Mouse (Mus musculus) heart, embryonic 16.5 days (tissue): ENCODE measurements around the gene Phf3. TPM values are rescaled to one million over a fixed set of nuclear protein-coding genes. Genes with fewer than 3 reads are reported as not detected.

Experiments
- ATAC-seq: fragments of 200-750 bp; cut with Nextera tagmentation; replicated peaks from 2 replicates; pipeline ENCODE4 v1.8.0; 2017; ENCODE audit warnings: moderate number of reproducible peaks; ENCODE audit not compliant: insufficient read depth, low FRiP score; ENCODE audit errors: extremely low read depth
- H3K27ac ChIP-seq: fragments of 300-500 bp; sonication (generic); 2 replicates; pipeline ENCODE4 v1.5.1; 2014; ENCODE audit warnings: mild to moderate bottlenecking, low read length, control low read depth, moderate library complexity
- H3K27me3 ChIP-seq: fragments of 300-500 bp; sonication (generic); 2 replicates; pipeline ENCODE4 v1.6.1; 2014; ENCODE audit warnings: low read length, mixed read lengths; ENCODE audit not compliant: control insufficient read depth, insufficient read depth
- H3K36me3 ChIP-seq: fragments of 300-500 bp; sonication (generic); 2 replicates; pipeline ENCODE4 v1.6.1; 2014; ENCODE audit not compliant: control insufficient read depth, insufficient read depth
- H3K4me1 ChIP-seq: fragments of 300-500 bp; sonication (generic); 2 replicates; pipeline ENCODE4 v1.6.1; 2014; ENCODE audit warnings: low read length, mixed read lengths; ENCODE audit not compliant: control insufficient read depth, insufficient read depth
- H3K4me2 ChIP-seq: fragments of 300-500 bp; sonication (generic); 2 replicates; pipeline ENCODE4 v1.6.1; 2014; ENCODE audit warnings: low read depth, mild to moderate bottlenecking, control low read depth, low read length
- H3K4me3 ChIP-seq: fragments of 300-500 bp; sonication (generic); 2 replicates; pipeline ENCODE4 v1.5.1; 2014; ENCODE audit warnings: mild to moderate bottlenecking, control low read depth, low read length
- H3K9ac ChIP-seq: fragments of 300-500 bp; sonication (generic); 2 replicates; pipeline ENCODE4 v1.6.1; 2014; ENCODE audit warnings: low read length, control low read depth
- H3K9me3 ChIP-seq: fragments of 300-500 bp; sonication (generic); replicated peaks from 2 replicates; pipeline ENCODE4 v1.6.1; 2016; ENCODE audit warnings: low read length; ENCODE audit not compliant: control insufficient read depth
- WGBS: fragments of 180-500 bp; shearing (Covaris S2); extraction: QIAGEN DNeasy Blood & Tissue Kit; methylation state at CpG from one replicate; pipeline ENCODE4 v1.1.7; 2014; 5-methylcytosine and 5-hydroxymethylcytosine counted together
- polyA plus RNA-seq: library from polyadenylated mRNA; unstranded; fragments of >200 nt; fragmentation: Nextera tagmentation; extraction: Ambion mirVana; gene quantifications from 2 replicates; pipeline ENCODE4 v1.2.1, GENCODE M21; 2015

Gene Phf3
- polyA plus RNA-seq, 1 experiment from 2014 or later = 22.7 TPM

- H3K9ac ChIP-seq = no peak overlapping the region
- peaks cover 11% of the 10 kb centered on the region for H3K4me1 ChIP-seq
- H3K9me3 ChIP-seq = no peaks in the 10 kb centered on the region
- H3K4me2 ChIP-seq = no peak overlapping the region
- ATAC-seq = no peak
- H3K4me3 ChIP-seq = no peak overlapping the region
- H3K36me3 ChIP-seq = no peaks in the 10 kb centered on the region
- no peaks in the 10 kb centered on the region for H3K27me3 ChIP-seq
- whole genome bisulfite sequencing = 45% methylated on average over 1 of the region's 1 CpGs
- no peak overlapping the region for H3K27ac ChIP-seq
Observed at GRCm38 (mm10) chr1:30847706-30848105, 26.0 kb downstream of the Phf3 start.

GRCm38 (mm10) chr1:30839662-30840061 lies 34.1 kb downstream of the Phf3 start:
- Histone ChIP-seq H3K4me3 (no peak overlapping the region), H3K9me3 (no peaks in the 10 kb centered on the region), H3K4me1 (no peaks in the 10 kb centered on the region), H3K4me2 (no peak overlapping the region), H3K9ac (no peak overlapping the region), H3K36me3 (peaks cover 11% of the 10 kb centered on the region; the same call in 1 of the 2 replicates), H3K27ac (no peak overlapping the region), H3K27me3 (no peaks in the 10 kb centered on the region)
- WGBS = 79% methylated on average over 3 of the region's 3 CpGs
- no peak for ATAC-seq

GRCm38 (mm10) chr1:30835512-30835911 lies 38.2 kb downstream of the Phf3 start:
- Histone ChIP-seq H3K4me2 (no peak overlapping the region), H3K36me3 (peaks cover 19% of the 10 kb centered on the region), H3K9me3 (no peaks in the 10 kb centered on the region), H3K27ac (no peak overlapping the region), H3K4me3 (no peak overlapping the region), H3K4me1 (no peaks in the 10 kb centered on the region), H3K9ac (no peak overlapping the region), H3K27me3 (no peaks in the 10 kb centered on the region)
- no peak for ATAC-seq
- WGBS = 87% methylated on average over 6 of the region's 6 CpGs

GRCm38 (mm10) chr1:30832778-30833177 lies 40.9 kb downstream of the Phf3 start:
- no peaks in the 10 kb centered on the region for H3K4me1 ChIP-seq
- H3K27me3 ChIP-seq = no peaks in the 10 kb centered on the region
- no peak for ATAC-seq
- peaks cover 33% of the 10 kb centered on the region for H3K36me3 ChIP-seq
- no peak overlapping the region for H3K27ac ChIP-seq
- no peak overlapping the region for H3K9ac ChIP-seq
- H3K4me3 ChIP-seq = no peak overlapping the region
- 73% methylated on average over 4 of the region's 4 CpGs for WGBS
- no peak overlapping the region for H3K4me2 ChIP-seq
- H3K9me3 ChIP-seq = no peaks in the 10 kb centered on the region

GRCm38 (mm10) chr1:30819414-30819813 lies 54.3 kb downstream of the Phf3 start:
- Histone ChIP-seq H3K9ac (no peak overlapping the region), H3K4me2 (no peak overlapping the region), H3K27ac (no peak overlapping the region), H3K4me3 (no peak overlapping the region), H3K27me3 (no peaks in the 10 kb centered on the region), H3K9me3 (no peaks in the 10 kb centered on the region), H3K4me1 (no peaks in the 10 kb centered on the region; the same call in 1 of the 2 replicates), H3K36me3 (peaks cover 28% of the 10 kb centered on the region)
- ATAC-seq = no peak
- WGBS = 80% methylated on average over 6 of the region's 6 CpGs

GRCm38 (mm10) chr1:30815609-30816008 lies 58.1 kb downstream of the Phf3 start:
- Histone ChIP-seq H3K27me3 (no peaks in the 10 kb centered on the region), H3K4me1 (no peaks in the 10 kb centered on the region), H3K27ac (no peak overlapping the region), H3K4me3 (no peak overlapping the region), H3K36me3 (peaks cover 45% of the 10 kb centered on the region), H3K9ac (no peak overlapping the region), H3K9me3 (no peaks in the 10 kb centered on the region), H3K4me2 (no peak overlapping the region)
- ATAC-seq = no peak
- 100% methylated on average over 1 of the region's 1 CpGs for WGBS

GRCm38 (mm10) chr1:30814987-30815386 lies 58.7 kb downstream of the Phf3 start:
- H3K4me2 ChIP-seq = no peak overlapping the region
- H3K27me3 ChIP-seq = no peaks in the 10 kb centered on the region
- no peak overlapping the region for H3K27ac ChIP-seq
- no peak overlapping the region for H3K9ac ChIP-seq
- no peak for ATAC-seq
- H3K9me3 ChIP-seq = no peaks in the 10 kb centered on the region
- H3K36me3 ChIP-seq = peaks cover 48% of the 10 kb centered on the region
- H3K4me3 ChIP-seq = no peak overlapping the region
- WGBS = 85% methylated on average over 2 of the region's 2 CpGs
- H3K4me1 ChIP-seq = no peaks in the 10 kb centered on the region

GRCm38 (mm10) chr1:30808101-30808699 lies 65.5 kb downstream of the Phf3 start:
- ATAC-seq = peak; percentile 86
- peaks cover 3% of the 10 kb centered on the region; the same call in 1 of the 2 replicates for H3K4me1 ChIP-seq
- no peak overlapping the region for H3K4me2 ChIP-seq
- WGBS = 47% methylated on average over 10 of the region's 10 CpGs
- no peak overlapping the region for H3K4me3 ChIP-seq
- H3K9ac ChIP-seq = no peak overlapping the region
- no peaks in the 10 kb centered on the region for H3K9me3 ChIP-seq
- peaks cover 65% of the 10 kb centered on the region for H3K36me3 ChIP-seq
- peak overlapping the region; percentile 70 for H3K27ac ChIP-seq
- H3K27me3 ChIP-seq = no peaks in the 10 kb centered on the region

GRCm38 (mm10) chr1:30805688-30806285 lies 67.9 kb downstream of the Phf3 start:
- ATAC-seq = no peak
- Histone ChIP-seq H3K9ac (no peak overlapping the region), H3K27ac (no peak overlapping the region), H3K36me3 (peaks cover 47% of the 10 kb centered on the region), H3K27me3 (no peaks in the 10 kb centered on the region), H3K4me2 (no peak overlapping the region), H3K4me3 (no peak overlapping the region), H3K9me3 (no peaks in the 10 kb centered on the region), H3K4me1 (peaks cover 3% of the 10 kb centered on the region; the same call in 1 of the 2 replicates)
- 86% methylated on average over 11 of the region's 11 CpGs for WGBS
